Comparison of ENCODE assay signal across 1 mouse cellular context in the genomic region with DNA sequence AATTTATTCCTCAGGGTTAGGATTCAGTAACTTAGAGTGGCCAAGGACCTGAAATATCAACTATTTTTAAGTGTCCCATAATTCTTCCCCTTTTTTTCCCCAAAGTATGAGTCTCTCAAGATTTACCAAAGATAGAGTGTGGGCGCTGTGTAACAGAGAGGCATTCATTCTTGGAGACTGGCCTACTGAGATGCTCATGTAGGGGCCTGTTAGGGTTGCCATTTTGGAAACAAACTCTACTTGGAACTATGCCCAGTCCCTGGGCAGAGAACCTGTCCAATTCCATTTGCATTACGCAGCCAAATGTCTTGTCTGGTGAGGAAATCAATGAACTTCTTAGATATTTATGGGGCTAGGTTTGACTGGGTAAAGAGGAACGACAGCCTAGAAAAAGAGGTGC.
A peak's percentile ranks its signal among the peaks of the same experiment; 100 is the strongest.
TF ChIP-seq lines count a peak whose summit lies in the region.

No protein-coding gene starts in this region.

TF ChIP-seq in MEL, 35 proteins besides CTCF, POLR2A, EP300 and RAD21:
- TF ChIP-seq UBTF (IDR thresholded peaks at IDR 0.05; ENCODE audit: borderline replicate concordance, insufficient read depth, low read depth, low read length) (no peak), POLR2AphosphoS5 (IDR thresholded peaks at IDR 0.05; ENCODE audit: borderline replicate concordance, low read depth, low read length) (no peak), ZMIZ1 (IDR thresholded peaks at IDR 0.05; ENCODE audit: low read depth, low read length) (no peak), MAX (IDR thresholded peaks at IDR 0.05; ENCODE audit: low read length) (no peak), ZC3H11A (IDR thresholded peaks at IDR 0.05; ENCODE audit: low read depth, low read length) (no peak), SIN3A (IDR thresholded peaks at IDR 0.05; ENCODE audit: low read length) (peak; percentile 10; the same call in 1 of the 2 replicates)
